Mouse (Mus musculus): ENCODE results near the gene Elf2. TPM values are rescaled to one million over a fixed set of nuclear protein-coding genes. Genes with fewer than 3 reads are reported as not detected.
A peak's percentile ranks its signal among the peaks of the same experiment; 100 is the strongest.
"Not testable (repeated sequence)": the region's sequence is repeated elsewhere in the genome, so short reads cannot be mapped to it uniquely, and the experiment has no call there.

Gene Elf2
- total RNA-seq, 2 experiments from 2014 or later: 25.5 to 26.1 TPM

DNA sequence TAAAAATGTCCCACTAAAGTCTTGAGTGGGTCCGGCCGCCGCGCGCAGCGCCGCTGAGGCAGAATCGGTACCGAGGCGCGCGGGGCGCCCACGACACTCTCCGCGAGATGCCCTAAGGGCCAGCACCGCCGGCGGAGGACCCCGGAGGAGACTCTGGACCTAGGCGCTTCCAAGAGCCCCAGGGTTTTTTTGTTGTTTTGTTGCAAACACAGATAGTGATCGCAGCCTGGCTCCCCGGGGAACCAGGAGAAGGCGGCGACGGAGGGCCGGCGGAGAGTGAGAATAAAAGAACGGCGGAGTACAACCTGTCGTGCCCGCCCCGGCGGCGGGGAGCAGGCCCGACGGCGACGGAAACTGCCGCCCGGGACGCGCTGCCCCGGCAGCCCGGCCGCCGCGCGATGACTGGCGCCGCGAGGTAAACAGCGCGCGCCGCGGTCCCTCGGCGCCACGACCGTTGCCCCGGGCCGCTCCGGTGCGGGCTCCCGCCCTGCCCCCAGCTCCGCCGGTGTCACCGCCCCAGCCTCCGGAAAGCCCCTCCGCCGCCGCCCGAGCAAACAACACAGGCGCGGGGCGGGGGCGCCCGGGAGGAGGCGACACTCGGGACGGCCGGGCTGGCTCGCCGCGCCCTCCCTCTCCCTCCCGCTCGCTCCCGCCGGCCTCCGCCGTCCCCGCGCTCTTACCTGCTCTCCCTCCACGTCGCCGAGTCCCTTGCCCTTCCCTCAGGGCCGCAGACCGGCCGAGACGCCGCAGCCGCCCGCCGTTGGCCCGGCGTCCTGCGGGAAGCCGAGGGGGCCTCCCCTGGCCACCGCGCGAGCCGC is 520 bp downstream of the Elf2 start:
- DNase-seq (ENCODE audit: low spot score in 2 of 2): peak in 1 of 2 experiments; percentile 9
- intact Hi-C loops (cut with DNase I): loop anchor here (5.0 kb wide), 2 partner anchors 38 to 63 kb away; no protein-coding TSS in a partner anchor

DNA sequence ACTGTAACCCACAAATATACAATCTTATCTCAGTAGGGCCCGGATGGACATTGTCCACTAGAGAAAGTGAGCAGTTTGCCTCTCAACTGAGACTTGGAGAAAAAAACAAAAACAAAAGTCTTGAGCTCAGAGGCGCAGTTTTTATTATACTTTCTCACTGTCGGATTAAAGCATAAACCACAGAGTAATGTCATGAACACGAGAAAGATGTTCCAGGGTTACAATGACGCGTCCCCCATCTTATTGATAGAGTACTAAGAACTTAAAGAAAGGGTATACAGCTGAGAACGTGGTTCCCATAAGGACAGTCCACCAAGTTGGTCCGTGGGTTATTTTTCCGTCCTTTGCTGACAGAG is 1.1 kb downstream of the Elf2 start:
- no peak for DNase-seq (ENCODE audit: low spot score in 2 of 2)
- intact Hi-C loops (cut with DNase I): loop anchor here (5.0 kb wide), 1 partner anchor 37 kb away; no protein-coding TSS in a partner anchor

DNA sequence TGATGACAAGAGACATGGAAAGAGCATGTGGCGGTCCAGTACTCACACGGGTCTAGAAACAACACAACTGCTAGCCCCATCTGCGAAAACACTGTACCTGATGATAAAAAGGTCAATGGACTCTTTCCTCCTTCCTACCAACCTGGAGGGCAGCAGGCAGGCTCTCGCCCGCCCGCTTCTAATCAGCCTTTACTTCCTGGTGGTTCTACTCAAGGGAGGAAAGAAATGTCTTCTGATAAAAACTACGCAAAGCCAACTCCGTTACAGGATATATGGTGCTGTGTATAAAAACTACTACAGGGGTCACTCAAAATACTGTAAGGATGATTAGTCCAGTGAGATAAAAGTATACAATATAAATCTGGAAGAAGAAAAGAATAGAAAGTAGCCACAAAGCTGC is 5.1 kb downstream of the Elf2 start:
- intact Hi-C loops (cut with DNase I): loop anchor here (5.0 kb wide), 1 partner anchor 33 kb away; no protein-coding TSS in a partner anchor
- DNase-seq (ENCODE audit: low spot score in 2 of 2): no peak

- DNase-seq (ENCODE audit: low spot score in 2 of 2): no peak
- intact Hi-C loops (cut with DNase I): loop anchor here (5.0 kb wide), 1 partner anchor 42 kb away; no protein-coding TSS in a partner anchor
These were observed 6.5 kb downstream of the Elf2 start for GRCm38 (mm10) chr3:51333950-51334349.

DNA sequence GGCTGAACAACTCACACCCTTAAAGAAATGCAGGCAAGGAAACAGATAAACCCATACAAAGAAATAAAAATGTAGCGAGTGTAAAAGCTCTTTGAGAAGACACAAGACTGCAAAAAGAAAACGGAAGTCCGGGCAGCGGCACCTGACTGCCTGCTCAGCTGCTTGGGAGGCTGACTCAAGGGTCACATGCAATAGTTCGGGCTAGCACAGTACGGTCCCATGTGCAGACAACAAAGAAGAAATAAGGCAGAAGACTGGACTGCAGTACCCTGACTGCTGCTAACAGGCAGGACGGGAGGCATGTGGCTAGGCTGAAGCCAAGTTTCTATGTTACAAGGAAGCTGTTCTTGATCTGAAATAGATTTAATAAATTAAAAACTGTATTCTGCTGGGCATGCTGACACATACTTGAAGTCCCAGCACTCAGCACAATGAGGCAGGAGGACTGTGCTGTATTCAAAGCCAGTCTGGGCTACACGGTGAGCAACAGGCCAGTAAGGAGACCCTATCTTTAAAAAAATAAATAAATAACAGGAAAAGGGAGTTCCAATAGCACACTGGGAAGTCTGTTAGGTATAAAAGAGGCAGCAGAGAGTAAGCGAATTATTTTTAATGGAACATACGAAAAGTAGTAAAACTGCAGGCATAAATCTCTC is 7.1 kb downstream of the Elf2 start:
- peak in 1 of 2 experiments; percentile 58 for DNase-seq (ENCODE audit: low spot score in 2 of 2)

GRCm38 (mm10) chr3:51330086-51330485 is 10.4 kb downstream of the Elf2 start:
- no peak for DNase-seq (ENCODE audit: low spot score in 2 of 2)
- intact Hi-C loops (cut with DNase I): loop anchor here (5.0 kb wide), 1 partner anchor 38 kb away; no protein-coding TSS in a partner anchor

More for the DNA sequence above, 7.1 kb downstream of the Elf2 start:
- intact Hi-C loops (cut with DNase I): loop anchor here (5.0 kb wide), 1 partner anchor 41 kb away; no protein-coding TSS in a partner anchor

DNA sequence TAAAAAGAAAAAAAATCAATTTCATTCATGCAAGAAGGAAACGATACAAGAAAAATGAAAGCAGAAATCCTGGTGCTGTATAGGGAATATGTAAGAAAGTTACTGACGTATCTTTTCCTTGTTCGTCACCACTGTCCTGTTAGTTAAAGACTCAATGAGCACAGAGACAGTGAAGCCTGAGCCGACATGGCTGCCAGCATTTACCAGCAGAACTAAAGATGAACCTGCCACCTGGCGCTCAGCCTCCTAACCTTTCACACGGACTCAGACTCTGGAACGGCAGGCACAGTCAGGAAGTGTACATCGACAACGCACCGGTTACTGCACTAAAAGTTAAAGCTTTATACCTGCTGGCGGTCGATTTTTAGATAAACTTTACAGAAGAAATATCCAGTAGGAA is 11.9 kb downstream of the Elf2 start:
- DNase-seq (ENCODE audit: low spot score in 2 of 2): no peak
- intact Hi-C loops (cut with DNase I): no loop called here

DNA sequence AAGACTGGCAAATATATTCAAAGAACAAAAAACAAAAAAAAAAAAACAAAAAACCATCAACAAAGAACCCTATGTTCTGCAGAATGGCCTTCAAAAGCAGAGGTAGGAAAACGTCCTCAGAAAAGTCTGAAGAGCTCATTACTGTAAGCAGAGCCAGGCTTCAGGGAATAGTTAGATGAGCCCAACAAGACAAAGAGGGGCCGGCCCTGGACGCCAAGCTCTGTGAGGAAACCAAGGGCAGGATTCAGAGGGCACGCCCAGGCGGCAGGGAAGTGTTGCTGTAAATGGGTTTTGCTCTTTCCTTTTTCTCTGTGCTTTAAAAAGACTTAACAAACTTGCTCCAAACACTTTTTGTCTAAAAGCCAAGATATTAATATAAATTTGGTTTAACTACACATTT is 12.6 kb downstream of the Elf2 start:
- DNase-seq (ENCODE audit: low spot score in 2 of 2): no peak
- intact Hi-C loops (cut with DNase I): no loop called here

- peak in 1 of 2 experiments; percentile 28 for DNase-seq (ENCODE audit: low spot score in 2 of 2)
- intact Hi-C loops (cut with DNase I): no loop called here
These were observed 13.1 kb downstream of the Elf2 start for GRCm38 (mm10) chr3:51327429-51327797.

- intact Hi-C loops (cut with DNase I): no loop called here
- peak; percentile 19 to 20 for DNase-seq (ENCODE audit: low spot score in 2 of 2)
These were observed 13.6 kb downstream of the Elf2 start for GRCm38 (mm10) chr3:51326664-51327428.

- no peak for DNase-seq (ENCODE audit: low spot score in 2 of 2)
- intact Hi-C loops (cut with DNase I): no loop called here
These were observed 15.0 kb downstream of the Elf2 start for GRCm38 (mm10) chr3:51325475-51325874.

GRCm38 (mm10) chr3:51323006-51323405 is 17.5 kb downstream of the Elf2 start:
- intact Hi-C loops (cut with DNase I): no loop called here
- DNase-seq (ENCODE audit: low spot score in 2 of 2): no peak

GRCm38 (mm10) chr3:51322326-51322725 is 18.1 kb downstream of the Elf2 start:
- DNase-seq (ENCODE audit: low spot score in 2 of 2): no peak
- intact Hi-C loops (cut with DNase I): no loop called here

GRCm38 (mm10) chr3:51321141-51321540 is 19.3 kb downstream of the Elf2 start:
- intact Hi-C loops (cut with DNase I): no loop called here
- DNase-seq (ENCODE audit: low spot score in 2 of 2): no peak

GRCm38 (mm10) chr3:51318053-51318452 is 22.4 kb downstream of the Elf2 start:
- intact Hi-C loops (cut with DNase I): not testable (repeated sequence)
- peak in 1 of 2 experiments; percentile 11 for DNase-seq (ENCODE audit: low spot score in 2 of 2)

DNA sequence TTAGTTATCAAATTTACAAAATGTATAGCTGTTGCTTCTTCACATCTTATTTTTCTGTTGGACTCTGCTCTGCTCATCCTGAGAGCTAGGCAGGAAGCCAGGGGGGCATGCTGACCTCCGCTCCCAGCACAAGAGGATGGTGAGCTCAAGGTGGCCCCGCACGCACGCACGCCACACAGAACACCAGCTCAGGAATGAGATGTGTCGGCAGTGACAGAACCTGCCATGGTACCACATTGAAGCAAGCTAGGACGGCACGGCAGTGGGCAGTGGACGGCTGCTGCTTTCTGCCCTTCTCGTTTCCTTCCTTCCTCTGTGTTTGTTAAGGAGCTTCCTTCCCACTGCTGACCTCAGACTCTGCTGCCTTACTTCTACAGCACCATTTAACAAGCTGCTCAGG is 23.6 kb downstream of the Elf2 start:
- intact Hi-C loops (cut with DNase I): no loop called here
- DNase-seq (ENCODE audit: low spot score in 2 of 2): no peak

DNA sequence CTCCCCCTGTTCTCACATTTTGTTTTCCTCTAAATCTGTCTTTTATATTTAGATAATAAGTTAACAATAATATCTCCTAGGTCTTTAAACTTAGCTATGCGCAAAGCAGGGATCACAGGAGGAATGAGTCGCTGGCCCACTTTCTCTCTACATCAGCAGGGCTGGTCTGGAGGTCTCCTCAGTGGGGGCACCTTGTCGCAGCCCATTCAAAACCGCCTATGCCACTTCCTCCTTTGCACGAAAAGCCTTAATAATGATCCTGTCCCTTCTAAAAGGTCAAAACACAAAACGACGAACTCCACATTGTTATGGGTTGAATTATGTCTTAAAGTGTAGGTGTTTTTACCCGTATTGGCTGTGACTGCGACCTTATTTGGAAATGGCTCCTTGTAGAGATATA is 28.8 kb downstream of the Elf2 start:
- intact Hi-C loops (cut with DNase I): no loop called here
- DNase-seq (ENCODE audit: low spot score in 2 of 2): no peak

DNA sequence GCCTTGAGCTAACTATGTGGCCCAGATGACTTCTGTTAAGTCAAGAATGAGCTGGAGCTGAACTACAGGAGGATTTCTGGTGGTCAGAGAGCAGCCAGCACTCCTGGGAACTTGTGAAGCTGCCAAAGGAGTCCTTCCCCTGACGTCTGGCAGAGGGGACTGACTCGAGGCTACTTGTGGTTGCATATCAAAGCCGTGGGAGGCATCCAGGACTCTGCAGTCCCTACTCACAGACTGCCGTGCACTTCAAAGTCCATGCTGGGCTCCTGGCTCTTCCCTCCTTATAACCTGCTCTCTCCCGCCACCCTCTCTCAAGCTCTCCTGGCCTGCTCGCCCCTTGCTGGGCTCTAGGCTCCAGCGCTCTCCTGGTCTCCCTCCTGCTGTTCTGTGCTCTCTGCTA is 30.4 kb downstream of the Elf2 start:
- intact Hi-C loops (cut with DNase I): no loop called here
- DNase-seq (ENCODE audit: low spot score in 2 of 2): no peak

DNA sequence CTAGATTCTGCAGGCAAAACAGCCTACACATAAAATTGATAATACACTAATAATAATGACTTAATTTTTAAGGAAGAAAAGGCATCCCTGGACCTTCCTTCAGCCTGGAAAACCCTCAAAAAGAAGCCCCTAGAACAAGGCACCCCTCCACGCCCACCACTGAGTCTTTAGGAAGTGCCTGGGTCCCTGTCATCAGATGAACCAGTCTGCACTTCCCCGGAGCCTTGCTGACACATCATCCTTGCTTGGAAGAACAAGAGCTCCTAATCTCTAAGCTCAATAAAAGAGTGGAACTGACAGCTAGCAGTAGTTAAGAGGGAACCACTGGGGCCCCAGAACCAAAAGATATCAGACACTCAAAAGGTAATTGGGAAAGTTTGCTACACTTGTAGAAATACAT is 33.8 kb downstream of the Elf2 start:
- no peak for DNase-seq (ENCODE audit: low spot score in 2 of 2)
- intact Hi-C loops (cut with DNase I): no loop called here

GRCm38 (mm10) chr3:51305961-51306360 is 34.5 kb downstream of the Elf2 start:
- intact Hi-C loops (cut with DNase I): no loop called here

More at GRCm38 (mm10) chr3:51305961-51306360, 34.5 kb downstream of the Elf2 start:
- no peak for DNase-seq (ENCODE audit: low spot score in 2 of 2)
